Mouse (Mus musculus) left cerebral cortex, postnatal 10 days (tissue): Measurements from ENCODE around the gene Ccdc40. TPM values are rescaled to one million over a fixed set of nuclear protein-coding genes. Genes with fewer than 3 reads are reported as not detected.

ENCODE experiments used
- DNase-seq, 2 experiments: peaks; one replicate each; pipeline ENCODE4 v3.0.0; 2021 to 2022; ENCODE audit warnings: low spot score in 2 of 2, mixed read lengths in 1 of 2; ENCODE audit errors: extremely low spot score in 1 of 2
- intact Hi-C: fragments of 180-260 bp; cut with DNase I; formaldehyde crosslinking; loops from one replicate; pipeline ENCODE4 v1.15.1; 2025
- total RNA-seq, 2 experiments: library from RNA; stranded (reverse); gene quantifications; 2 replicates each; pipeline ENCODE4 v1.2.3; 2021

Gene Ccdc40
- total RNA-seq, 2 experiments from 2014 or later: 3.0 to 3.7 TPM

DNA sequence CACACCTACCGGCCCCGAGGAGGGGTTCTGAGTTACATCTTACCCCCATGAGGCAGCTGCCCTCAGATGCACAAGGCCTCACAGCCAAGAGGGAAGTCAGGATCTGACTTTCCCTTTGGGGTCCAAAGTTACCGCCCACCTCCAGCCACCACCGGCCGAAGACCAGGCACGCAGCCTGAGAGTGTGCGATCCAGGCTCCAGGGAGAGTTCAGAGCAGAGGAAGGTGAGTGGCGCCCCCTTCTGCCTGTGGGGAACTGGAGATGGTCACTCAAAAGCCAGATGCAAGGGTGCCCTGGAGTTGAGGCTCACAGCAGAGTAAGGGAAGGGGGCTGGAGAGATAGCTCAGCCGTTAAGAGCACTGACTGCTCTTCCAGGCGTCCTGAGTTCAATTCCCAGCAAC lies 22.6 kb upstream of the Ccdc40 start:
- intact Hi-C loops: loop anchor here (5.0 kb wide), 1 partner anchor 42 kb away; no protein-coding TSS in a partner anchor
- DNase-seq: no peak

DNA sequence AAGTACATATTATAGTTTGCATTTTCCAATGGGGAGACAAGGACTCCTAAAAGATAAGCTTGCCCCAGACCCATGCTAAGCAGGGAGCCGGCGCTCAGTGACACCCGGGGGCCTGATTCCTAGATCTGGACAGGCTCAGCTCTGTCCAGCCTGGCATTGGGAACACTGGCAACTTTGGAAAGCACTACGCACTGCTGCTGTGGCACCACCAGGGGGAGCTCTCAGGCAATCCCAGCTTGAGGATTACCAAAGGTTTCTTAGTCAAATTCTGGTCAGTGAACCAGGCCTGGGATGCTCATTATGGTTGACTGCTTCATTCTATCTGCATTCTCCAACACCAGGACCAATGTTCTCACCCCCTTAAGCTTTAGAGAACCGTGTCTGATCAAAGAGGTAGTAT lies 21.8 kb upstream of the Ccdc40 start:
- peak in 1 of 2 experiments; percentile 70 for DNase-seq
- intact Hi-C loops: loop anchor here (5.0 kb wide), 1 partner anchor 41 kb away; no protein-coding TSS in a partner anchor

DNA sequence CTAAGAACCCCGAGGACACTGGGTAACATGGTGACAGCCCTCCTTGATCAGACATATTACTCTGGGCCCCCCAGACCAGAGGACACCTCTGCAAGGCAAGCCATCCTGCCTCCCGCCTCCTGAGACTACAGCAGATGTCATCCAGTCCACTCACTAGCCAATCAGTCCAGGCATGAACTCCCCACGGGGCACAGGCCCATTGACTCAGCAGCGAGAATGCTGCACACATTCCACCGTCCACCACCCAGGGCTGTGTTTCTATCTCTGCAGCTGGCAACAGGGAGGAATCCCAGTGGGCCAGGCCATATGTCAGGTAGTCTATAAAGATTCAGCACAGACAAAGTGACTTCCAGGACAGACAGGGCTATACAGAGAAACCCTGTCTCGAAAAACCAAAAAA lies 20.4 kb upstream of the Ccdc40 start:
- intact Hi-C loops: loop anchor here (5.0 kb wide), 1 partner anchor 39 kb away; no protein-coding TSS in a partner anchor
- DNase-seq: no peak

DNA sequence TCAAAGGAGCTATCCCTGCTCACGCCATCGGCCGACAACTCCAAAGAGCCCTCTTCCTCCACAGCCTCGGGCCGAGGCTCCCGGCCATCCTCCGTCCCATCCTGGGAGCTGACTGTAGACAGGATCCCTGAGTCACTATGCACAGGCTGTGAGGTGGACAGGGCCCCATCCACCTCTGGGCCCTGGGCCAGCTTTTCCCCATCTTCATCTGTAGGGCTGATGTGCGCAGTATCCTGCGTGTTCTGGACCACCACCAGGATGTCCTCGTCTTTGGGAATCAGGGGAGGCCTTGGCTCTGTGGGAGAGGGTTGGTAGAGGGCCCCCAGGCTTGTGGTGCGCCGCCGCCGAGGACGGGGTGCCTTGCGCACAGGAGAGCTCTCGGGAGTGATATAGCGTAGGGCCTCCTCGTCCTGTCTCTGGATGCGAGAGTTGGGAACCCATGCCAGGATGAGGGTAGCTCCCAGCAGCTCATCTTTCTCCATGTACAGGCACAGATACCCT lies 19.5 kb upstream of the Ccdc40 start:
- intact Hi-C loops: loop anchor here (5.0 kb wide), 1 partner anchor 38 kb away; no protein-coding TSS in a partner anchor
- no peak for DNase-seq

DNA sequence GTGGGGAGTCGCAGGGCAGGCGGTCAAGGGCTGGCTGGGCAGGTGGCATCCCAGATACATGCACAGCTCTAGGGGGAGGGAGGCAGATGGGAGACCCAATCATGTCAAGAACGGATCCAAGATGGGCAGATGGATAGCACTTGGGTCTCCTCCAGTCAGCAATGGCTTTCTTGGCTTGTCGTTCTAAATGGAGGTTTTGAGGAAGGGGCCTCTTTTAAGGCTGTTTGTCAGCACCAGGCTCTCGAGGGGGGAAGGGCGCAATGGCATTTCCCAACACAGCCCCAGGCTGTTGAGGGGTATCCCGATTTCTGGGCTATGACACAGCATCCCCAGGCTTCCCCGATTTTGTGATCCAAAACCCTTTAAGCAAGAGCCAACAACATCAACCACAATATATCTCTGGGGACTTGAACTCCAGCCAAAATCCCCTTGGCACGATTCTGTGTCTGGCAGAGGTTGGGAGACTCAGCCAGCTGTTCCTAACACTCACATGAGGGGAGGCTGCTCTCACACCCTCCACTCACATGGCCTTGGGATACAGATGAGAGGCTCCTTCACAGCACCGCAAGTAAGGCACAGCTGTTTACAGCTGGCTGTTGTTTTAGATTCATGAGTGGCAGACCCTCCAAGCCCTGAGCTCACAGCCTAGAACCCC lies 18.9 kb upstream of the Ccdc40 start:
- intact Hi-C loops: loop anchor here (5.0 kb wide), 1 partner anchor 38 kb away; no protein-coding TSS in a partner anchor

DNA sequence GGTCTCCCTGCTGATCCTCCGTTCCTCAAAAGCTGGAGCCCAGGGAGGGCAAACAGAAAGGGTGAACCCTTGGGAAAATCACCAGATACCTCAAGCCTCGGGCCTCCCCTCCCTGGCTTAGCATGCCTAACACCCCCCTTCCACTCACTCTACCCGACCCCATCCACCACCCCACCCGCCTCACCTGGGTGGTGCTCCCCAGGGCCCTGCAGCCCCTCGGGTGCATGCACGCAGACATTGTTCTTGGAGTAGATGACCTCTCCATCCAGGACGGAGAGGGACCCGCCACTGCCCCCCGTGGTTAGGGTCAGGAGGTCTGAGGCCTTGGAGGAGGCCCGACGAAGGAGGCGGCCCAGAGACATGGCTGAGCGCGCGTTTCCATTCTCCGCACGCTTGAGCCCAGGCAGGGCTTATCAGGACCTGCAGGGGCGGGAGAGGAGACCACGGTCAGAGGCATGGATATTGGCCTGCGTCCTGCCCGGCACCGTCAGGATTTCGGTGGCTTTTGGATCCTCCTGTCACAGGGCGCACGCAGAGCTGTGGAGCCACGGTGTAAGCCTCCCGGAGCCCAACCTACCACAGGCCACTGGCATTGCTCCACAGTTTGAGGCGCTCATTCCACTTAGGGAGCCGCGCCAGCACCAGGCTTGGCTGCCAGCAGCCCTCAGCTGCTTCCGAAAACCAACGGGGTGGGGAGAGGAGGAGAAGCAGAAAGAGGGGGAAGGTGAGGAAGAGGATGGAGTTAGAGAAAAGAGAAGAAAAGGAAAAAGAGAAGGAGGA lies 17.9 kb upstream of the Ccdc40 start:
- peak in 1 of 2 experiments; percentile 78 for DNase-seq
- intact Hi-C loops: no loop called here

More for the DNA sequence above, 18.9 kb upstream of the Ccdc40 start:
- DNase-seq: peak in 1 of 2 experiments; percentile 74

DNA sequence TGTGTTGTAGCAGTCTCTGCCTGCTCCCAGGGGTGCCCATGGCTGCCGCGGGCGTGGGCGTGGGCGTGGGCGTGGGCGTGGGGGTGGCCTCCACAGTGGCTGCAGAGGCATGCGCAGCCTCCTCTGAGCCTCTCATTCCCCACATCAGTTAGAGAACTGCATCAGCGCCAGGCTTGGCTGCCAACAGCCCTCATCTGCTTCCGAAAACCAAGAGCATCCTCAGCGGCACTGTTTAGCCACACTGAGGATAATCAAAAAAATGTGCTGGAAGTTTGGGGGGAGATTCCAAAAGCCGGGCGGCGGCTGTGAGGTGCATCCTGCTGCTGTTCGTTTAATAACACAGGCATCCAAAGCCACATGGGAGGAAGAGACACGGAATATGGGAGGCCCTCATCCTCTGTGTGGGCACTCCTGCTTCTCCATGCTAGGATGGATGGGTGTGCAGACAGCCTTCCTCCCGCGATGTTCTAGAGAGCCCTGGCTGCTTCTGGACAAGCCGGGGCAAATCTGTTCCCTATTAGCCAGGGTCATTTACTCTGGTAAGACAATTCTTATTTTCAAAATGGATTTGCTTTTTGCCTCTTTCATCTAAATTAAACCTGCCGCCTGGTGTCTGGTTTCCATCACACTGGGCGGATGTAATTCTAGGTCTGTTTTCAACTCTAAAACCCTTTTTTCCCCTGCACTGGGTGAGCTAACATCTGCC lies 16.6 kb upstream of the Ccdc40 start:
- no peak for DNase-seq
- intact Hi-C loops: no loop called here

DNA sequence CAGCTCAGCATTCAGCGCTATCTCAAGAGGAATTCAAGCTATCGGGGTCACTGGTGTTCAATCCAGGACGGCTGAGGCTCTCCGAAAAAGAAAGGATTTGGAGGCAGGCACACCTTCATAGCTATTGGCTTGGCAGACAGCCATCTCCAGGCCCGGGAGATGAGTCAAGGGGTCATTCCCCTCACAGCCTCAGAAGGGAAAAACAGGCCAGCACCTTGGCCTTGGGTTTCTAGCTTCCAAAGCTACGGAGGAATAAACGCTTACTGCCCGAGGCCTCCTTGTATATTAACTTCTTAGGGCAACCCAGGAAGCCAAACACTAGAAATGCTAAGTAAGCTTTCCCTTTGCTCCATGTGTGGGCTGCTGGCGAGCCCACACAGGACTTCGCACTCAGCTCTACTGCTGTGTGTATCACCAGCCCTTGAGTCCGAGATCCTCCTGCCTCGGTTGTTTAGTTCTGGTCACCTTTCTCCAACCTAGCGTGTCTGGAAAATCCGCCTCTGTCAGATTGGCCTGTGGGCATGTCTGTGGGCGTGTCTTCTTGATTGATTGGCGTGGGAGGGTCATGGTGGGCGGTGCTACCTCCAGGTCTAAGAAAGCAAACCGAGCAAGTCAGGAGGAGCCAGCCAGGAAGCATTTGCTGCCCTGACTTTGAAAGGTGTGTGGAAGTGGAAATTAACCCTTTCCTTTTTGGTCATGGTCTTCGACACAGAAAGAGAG lies 15.0 kb upstream of the Ccdc40 start:
- intact Hi-C loops: no loop called here
- DNase-seq: no peak

DNA sequence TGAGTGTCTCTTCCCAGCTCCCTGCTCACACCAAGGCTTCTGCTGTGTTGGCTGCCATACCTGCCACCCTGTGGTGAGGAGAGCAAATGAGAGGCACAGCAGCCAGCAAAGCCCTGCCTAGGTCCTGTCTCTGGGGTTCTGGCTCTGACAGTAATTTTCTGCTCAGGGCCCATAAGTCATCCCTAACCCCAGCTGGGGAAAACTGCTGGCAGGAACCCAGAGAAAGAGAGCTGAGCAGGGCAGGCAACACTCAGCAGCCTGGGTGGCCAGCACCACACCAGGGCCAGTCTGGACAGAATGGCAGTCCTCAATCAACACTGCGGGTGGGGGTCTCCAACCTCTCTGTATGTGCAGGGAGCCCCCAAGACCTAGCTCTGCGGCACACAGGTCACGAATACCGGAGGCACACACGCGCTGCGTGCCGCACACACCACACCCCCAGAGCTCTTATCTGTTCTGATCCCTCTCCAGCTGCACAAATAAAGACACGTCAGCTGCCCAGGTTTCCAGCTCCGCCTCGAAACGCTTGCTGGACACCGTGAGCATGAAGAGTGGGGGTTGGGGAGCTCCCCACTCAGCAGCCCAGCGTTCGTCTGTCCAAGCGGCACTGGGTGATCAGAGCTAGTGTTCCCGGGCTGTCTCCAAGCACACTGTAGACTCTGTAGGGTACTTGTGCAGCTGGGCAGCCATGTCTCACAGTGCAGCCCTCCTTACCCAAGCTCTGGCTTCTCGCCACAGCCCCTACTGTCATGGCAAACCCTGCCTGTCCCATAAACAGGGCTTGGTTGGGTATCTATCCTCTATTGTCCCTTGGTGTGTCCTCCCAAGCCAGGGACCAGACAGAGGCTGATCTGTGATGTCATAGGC lies 13.1 kb upstream of the Ccdc40 start:
- intact Hi-C loops: no loop called here
- peak in 1 of 2 experiments; percentile 75 for DNase-seq

DNA sequence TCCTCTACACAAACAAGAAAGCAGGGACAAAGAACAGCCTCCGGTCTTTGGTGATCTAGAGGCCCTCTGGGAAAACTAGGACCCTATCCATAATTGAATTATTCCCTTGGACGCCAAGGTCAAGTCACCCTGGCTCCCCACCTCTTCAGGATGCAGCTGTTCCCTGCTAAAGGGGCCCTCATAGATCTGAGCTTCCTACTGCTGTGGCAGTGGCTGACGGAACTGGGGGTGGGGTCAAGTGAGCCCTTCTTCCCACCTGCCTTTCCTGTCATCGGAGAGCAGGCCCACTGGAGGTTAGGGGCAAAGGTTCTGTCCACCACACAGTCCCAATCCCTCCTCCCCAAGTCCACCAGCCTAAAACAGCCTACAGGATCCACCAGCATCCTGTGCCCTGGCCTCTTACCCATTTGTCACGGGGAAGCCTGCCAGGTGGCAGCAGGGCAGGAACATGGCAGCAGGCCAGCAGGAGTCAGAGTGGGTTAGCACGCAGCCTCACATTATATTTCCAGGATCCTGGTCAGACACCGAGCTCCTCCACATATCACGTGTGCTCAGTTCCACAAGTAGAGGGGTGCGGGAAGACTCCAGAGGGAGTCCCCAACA lies 12.4 kb upstream of the Ccdc40 start:
- DNase-seq: peak in 1 of 2 experiments; percentile 66
- intact Hi-C loops: no loop called here

DNA sequence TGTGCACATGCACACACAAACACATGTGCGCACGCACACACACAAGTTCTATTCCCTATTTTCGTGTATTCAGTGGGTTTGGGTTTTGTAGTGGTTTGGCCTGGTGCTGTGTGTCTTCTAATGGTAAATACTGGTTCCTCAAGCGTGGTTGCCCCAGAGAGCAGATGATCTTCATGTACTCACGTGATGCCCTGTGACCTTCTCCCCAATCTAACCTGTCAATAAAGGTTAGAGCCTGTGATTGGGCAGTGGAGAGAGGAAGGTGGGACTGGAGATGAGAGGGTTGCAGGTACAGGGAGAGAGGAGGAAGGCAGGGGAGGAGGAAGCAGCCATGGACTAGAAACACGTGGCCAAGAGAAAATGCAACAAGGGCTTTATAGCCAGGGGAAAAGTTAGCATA lies 10.5 kb upstream of the Ccdc40 start:
- intact Hi-C loops: no loop called here
- no peak for DNase-seq

DNA sequence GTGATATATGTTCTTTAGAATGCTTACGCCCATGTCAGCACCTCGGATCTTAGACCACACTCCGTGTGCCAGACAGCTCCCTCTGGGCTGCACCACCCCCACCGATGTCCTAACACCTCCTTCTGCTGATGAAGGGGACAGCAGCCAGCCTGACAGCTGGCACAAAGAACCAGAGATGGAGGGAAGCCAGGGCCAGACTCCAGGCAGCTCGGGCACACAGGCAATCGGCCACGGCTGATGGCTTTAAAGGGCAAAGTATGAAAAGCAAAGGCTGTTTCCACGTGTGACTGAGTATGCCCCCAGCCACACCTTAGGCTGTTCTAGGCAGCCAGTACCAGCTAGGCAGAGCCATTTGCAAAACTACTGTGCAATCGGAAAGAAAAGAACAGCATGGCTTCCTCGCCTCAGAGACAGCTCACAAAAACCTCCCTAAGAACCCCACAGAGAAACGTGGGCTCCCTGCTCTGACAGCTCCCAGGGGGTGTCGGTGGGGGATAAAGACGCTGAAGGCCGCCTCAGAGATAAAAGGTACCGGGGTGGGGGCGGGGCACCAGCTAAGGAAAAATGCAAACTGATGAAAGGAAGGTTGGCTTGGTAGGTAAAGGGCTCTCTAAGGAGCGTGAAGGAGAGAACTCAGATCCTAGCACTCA lies 8.4 kb upstream of the Ccdc40 start:
- DNase-seq: peak; percentile 71 to 73
- intact Hi-C loops: no loop called here

DNA sequence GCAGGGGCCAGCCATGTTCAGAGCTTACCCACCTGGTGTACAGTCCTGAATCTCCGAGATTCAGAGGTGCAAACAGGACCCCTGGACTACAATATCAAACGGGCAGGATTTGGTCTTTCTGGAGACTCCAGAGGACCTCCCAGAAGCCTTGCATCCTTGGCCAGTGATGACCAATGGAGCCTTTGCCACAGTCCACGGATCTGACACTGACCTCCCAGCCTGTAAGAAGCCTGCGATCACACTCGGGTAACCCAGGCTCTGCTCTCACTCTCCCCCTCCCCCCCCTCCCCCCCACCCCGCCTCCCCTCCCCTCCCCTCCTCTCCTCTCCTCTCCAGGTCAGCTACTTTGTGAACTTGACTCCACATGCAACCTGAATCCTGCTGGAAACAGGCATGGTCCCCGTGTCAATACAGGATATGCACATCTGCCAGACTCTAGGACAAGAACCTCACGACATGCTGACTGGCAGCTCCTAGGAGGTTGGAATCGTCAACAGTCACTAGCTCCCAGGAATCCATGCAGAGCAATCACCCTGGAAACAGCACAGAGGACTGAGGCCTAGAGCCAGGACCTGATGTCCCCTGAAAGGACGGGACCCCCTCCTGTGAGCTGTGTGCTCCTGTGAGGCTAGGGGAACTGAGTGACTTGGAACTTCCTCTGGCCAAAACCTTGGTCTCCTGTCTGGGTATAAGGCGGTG lies 6.4 kb upstream of the Ccdc40 start:
- intact Hi-C loops: no loop called here
- DNase-seq: no peak

DNA sequence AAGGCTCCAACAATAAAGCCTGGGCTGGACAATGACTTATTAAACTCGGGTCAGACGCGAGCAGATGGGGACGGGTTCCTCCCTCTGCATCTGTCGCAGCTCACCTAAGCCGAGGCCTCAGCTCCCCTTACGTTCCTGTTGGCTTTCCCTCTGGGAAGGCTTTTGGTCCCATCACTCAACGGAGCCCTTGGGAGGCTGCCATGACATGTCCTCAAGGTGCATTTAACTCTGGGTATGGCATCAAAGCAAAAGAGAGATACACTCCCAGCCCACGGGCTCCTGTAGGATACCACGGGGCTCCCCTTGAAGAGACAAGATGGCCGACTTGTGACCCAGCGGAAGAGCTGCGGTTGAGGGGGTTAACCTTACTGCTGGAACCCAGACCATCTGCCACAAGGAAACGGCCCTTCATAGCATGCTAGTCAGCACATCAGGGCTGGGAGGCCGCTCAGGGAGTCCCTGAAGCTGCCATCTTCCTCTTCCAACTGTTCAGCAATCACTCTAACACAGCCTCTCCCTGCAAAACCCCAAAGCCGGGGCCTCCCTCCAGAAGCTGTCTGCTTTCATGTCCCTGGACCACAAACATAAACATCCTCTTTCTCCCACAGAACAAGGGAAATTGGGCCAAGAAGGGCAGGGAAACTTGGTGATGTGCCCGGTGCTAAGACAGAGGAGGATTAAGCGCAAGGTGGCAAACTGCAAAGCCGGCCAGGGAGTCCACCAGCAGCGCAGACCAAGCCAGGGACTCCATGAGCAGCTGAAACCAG lies 5.1 kb upstream of the Ccdc40 start:
- intact Hi-C loops: no loop called here
- peak in 1 of 2 experiments; percentile 74 for DNase-seq

DNA sequence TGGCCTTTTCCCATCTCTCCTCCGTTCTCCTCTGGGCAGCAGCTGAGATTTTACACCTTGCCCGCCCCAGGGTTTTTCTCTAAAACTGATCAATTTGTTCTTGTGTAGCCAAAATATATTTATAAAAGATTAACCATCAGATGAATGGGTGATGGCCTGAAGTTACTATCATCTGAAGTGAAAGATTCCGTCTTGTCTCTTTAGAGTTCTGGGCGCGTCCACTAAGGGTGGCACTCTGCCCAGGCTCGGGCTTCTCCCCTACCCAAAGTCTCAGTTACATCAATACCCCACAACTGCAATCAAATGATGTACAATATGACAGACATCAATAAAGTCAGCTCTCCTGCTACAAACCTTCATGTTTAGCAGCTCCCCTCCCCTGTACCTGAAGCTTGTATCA lies 3.4 kb upstream of the Ccdc40 start:
- intact Hi-C loops: no loop called here
- DNase-seq: no peak

DNA sequence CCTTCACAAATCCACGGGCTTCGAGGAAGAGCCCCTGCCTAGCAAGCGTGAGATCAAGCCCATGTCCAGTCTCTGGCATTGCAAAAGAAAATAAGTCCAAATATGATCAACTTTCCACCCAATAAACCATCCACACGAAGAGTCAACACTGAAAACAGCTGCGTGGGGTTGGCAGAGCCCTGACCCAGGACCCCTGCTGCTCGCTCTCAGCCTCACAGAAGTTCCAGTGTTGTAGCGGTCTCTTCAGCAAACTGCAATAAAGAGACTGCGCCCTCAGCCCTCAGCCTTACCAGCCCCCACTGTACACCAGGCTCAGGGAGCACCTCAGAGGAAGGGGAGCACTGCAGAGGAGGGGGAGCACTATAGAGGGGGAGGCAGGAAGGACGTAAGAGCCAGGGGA lies 2.7 kb upstream of the Ccdc40 start:
- DNase-seq: no peak
- intact Hi-C loops: no loop called here
